ENCODE assay signal across 28 mouse cellular contexts in genomic region chr7:119670395-119670794, GRCm38 (mm10). TPM values are rescaled to one million over a fixed set of nuclear protein-coding genes. Genes with fewer than 3 reads are reported as not detected.
DNase-seq lines count a peak whose midpoint lies in the region; ATAC-seq and TF ChIP-seq lines count a peak whose summit lies in the region.
"Had no signal": no experiment of that assay in that cellular context is flagged by ENCODE, and none has a peak within 500 bp of the region (broad histone marks: within the 10 kb centered on the region; RNA-seq: fewer than 3 reads in every experiment).

No protein-coding gene starts in this region.

- ATAC-seq in kidney, embryonic 15.5 days (replicated peaks; ENCODE audit: low FRiP score), result no peak
- ATAC-seq in liver, embryonic 12.5 days, result no peak
- no peak for ATAC-seq in intestine, embryonic 15.5 days
- ATAC-seq: activated CD4-positive, CD25-positive, alpha-beta regulatory T cell, adult 4 months; forebrain, embryonic 13.5 days; forebrain, embryonic 16.5 days had no signal

- H3K79me2 ChIP-seq in liver, adult 2 months (ENCODE audit: control insufficient read depth, insufficient read depth, low read length), result no peaks in the 10 kb centered on the region

- no peaks in the 10 kb centered on the region for H3K9me3 ChIP-seq in kidney, embryonic 15.5 days (replicated peaks)
- H3K9me3 ChIP-seq in liver, embryonic 12.5 days (replicated peaks), result no peaks in the 10 kb centered on the region
- no peaks in the 10 kb centered on the region for H3K9me3 ChIP-seq in intestine, embryonic 15.5 days
- H3K9me3 ChIP-seq: forebrain, embryonic 10.5 days; forebrain, embryonic 13.5 days; hindbrain, embryonic 12.5 days had no signal

- H3K27ac ChIP-seq in kidney, embryonic 15.5 days, result no peak overlapping the region
- H3K27ac ChIP-seq in liver, adult 2 months (replicated peaks; ENCODE audit: insufficient read depth, low read depth, low read length), result peak overlapping the region; percentile 45
- no peak overlapping the region for H3K27ac ChIP-seq in liver, embryonic 12.5 days
- H3K27ac ChIP-seq in intestine, embryonic 15.5 days, result no peak overlapping the region
- H3K27ac ChIP-seq: forebrain, embryonic 10.5 days; forebrain, embryonic 13.5 days; gastrocnemius, adult 2 months; hindbrain, embryonic 12.5 days had no signal

- H3K4me1 ChIP-seq in kidney, embryonic 15.5 days, result no peaks in the 10 kb centered on the region
- peaks cover 12% of the 10 kb centered on the region; the same call in 1 of the 2 replicates for H3K4me1 ChIP-seq in liver, adult 2 months (ENCODE audit: control insufficient read depth, insufficient read depth, low read length)
- no peaks in the 10 kb centered on the region for H3K4me1 ChIP-seq in liver, embryonic 12.5 days
- no peaks in the 10 kb centered on the region for H3K4me1 ChIP-seq in intestine, embryonic 15.5 days (replicated peaks)
- H3K4me1 ChIP-seq: forebrain, embryonic 13.5 days; hindbrain, embryonic 12.5 days had no signal

- no peak overlapping the region for H3K4me3 ChIP-seq in kidney, embryonic 15.5 days (replicated peaks)
- no peak overlapping the region for H3K4me3 ChIP-seq in liver, adult 2 months (ENCODE audit: insufficient read depth, low read depth, low read length)
- no peak overlapping the region for H3K4me3 ChIP-seq in liver, embryonic 12.5 days
- no peak overlapping the region for H3K4me3 ChIP-seq in intestine, embryonic 15.5 days (replicated peaks)
- H3K4me3 ChIP-seq: forebrain, embryonic 10.5 days; forebrain, embryonic 13.5 days; gastrocnemius, adult 2 months; hindbrain, embryonic 12.5 days had no signal

- TF ChIP-seq CTCF in liver, adult 2 months (IDR thresholded peaks at IDR 0.05; ENCODE audit: low read depth, low read length), result no peak

- no peaks in the 10 kb centered on the region for H3K36me3 ChIP-seq in kidney, embryonic 15.5 days
- H3K36me3 ChIP-seq in liver, adult 2 months (ENCODE audit: control insufficient read depth, insufficient read depth, low read length), result no peaks in the 10 kb centered on the region
- no peaks in the 10 kb centered on the region for H3K36me3 ChIP-seq in liver, embryonic 12.5 days
- no peaks in the 10 kb centered on the region for H3K36me3 ChIP-seq in intestine, embryonic 15.5 days
- H3K36me3 ChIP-seq: forebrain, embryonic 10.5 days; hindbrain, embryonic 12.5 days had no signal

- DNase-seq in kidney, adult 11 months, result peak; percentile 30
- DNase-seq in liver, adult 2 months (ENCODE audit: extremely low read depth, low read depth, low spot score), result peak; percentile 56
- DNase-seq in kidney, adult 9 months, result peak; percentile 50
- DNase-seq in kidney, postnatal 25 days, result peak; percentile 15 to 40
- DNase-seq in cerebellum, adult 9-11 months, result no peak
- DNase-seq: adrenal gland, adult 8-10 months; cerebellum, adult 11-12 months; cerebellum, adult 8-10 months; gastrocnemius, adult 2 months; gastrocnemius, postnatal 14 days; heart, adult 11 months had no signal

- no peak overlapping the region for H3K4me2 ChIP-seq in kidney, embryonic 15.5 days
- no peak overlapping the region for H3K4me2 ChIP-seq in liver, embryonic 12.5 days
- H3K4me2 ChIP-seq in intestine, embryonic 15.5 days (replicated peaks), result no peak overlapping the region
- H3K4me2 ChIP-seq: forebrain, embryonic 13.5 days; heart, embryonic 11.5 days; hindbrain, embryonic 12.5 days had no signal

- 61% methylated on average over 5 of the region's 5 CpGs for WGBS in kidney, embryonic 15.5 days
- 23% methylated on average over 5 of the region's 5 CpGs for WGBS in liver, adult 2 months
- 41% methylated on average over 5 of the region's 5 CpGs for WGBS in liver, embryonic 12.5 days (ENCODE audit: insufficient replicate concordance)
- WGBS in intestine, embryonic 15.5 days, result 38% methylated on average over 5 of the region's 5 CpGs

- TF ChIP-seq POLR2A in liver, adult 2 months (IDR thresholded peaks at IDR 0.05; ENCODE audit: extremely low read depth, insufficient read depth, low read length), result no peak

- no peak overlapping the region for H3K9ac ChIP-seq in kidney, embryonic 15.5 days
- no peak overlapping the region for H3K9ac ChIP-seq in liver, adult 2 months (ENCODE audit: low read depth, low read length)
- no peak overlapping the region for H3K9ac ChIP-seq in liver, embryonic 12.5 days
- no peak overlapping the region for H3K9ac ChIP-seq in intestine, embryonic 15.5 days
- H3K9ac ChIP-seq: forebrain, embryonic 13.5 days; hindbrain, embryonic 12.5 days had no signal

- peaks cover 4% of the 10 kb centered on the region; the same call in 1 of the 2 replicates for H3K27me3 ChIP-seq in kidney, embryonic 15.5 days
- no peaks in the 10 kb centered on the region for H3K27me3 ChIP-seq in liver, adult 2 months (ENCODE audit: control insufficient read depth, insufficient read depth, low read length)
- H3K27me3 ChIP-seq in liver, embryonic 12.5 days (replicated peaks), result no peaks in the 10 kb centered on the region
- no peaks in the 10 kb centered on the region for H3K27me3 ChIP-seq in intestine, embryonic 15.5 days (replicated peaks)
- H3K27me3 ChIP-seq: forebrain, embryonic 13.5 days; hindbrain, embryonic 12.5 days had no signal

RNA-seq across cellular contexts. Expression of gene Acsm4, which starts 19.4 kb away (rescaled TPM):
- polyA plus RNA-seq in kidney, embryonic 15.5 days (2015; fragmentation: Nextera tagmentation; extraction: Ambion mirVana), result not detected in 2 replicates
- not detected in 2 replicates for total RNA-seq in liver, adult 2 months (2014; rRNA removed)
- not detected in 2 replicates for polyA plus RNA-seq in liver, adult 2 months (2012; rRNA removed)
- polyA plus RNA-seq in liver, embryonic 12.5 days (2016; fragmentation: Nextera tagmentation; extraction: Ambion mirVana), result not detected in 2 replicates
- not detected in 2 replicates for polyA plus RNA-seq in intestine, embryonic 15.5 days (2015; fragmentation: Nextera tagmentation; extraction: Ambion mirVana)
- total RNA-seq: adrenal gland, adult 8-10 months; adrenal gland, postnatal 25 days; gastrocnemius, adult 2 months; gastrocnemius, postnatal 14 days; gastrocnemius, postnatal 4 days; heart, adult 8-10 months; heart, postnatal 25 days; hematopoietic stem cell, adult 5-6 weeks had no signal
- polyA plus RNA-seq: activated CD4-positive, CD25-positive, alpha-beta regulatory T cell, adult 4 months; brain, embryonic 14.5 days; forebrain, embryonic 13.5 days; heart, embryonic 11.5 days; heart, embryonic 14.5 days; heart, postnatal 0 days; hindbrain, embryonic 12.5 days had no signal

RNA-seq across cellular contexts. Expression of gene Thumpd1, which starts 50.2 kb away (rescaled TPM):
- polyA plus RNA-seq in kidney, embryonic 15.5 days (2015; fragmentation: Nextera tagmentation; extraction: Ambion mirVana), result 77.0 and 80.1 TPM in 2 replicates
- total RNA-seq in liver, adult 2 months (2014; rRNA removed), result 11.8 and 13.6 TPM in 2 replicates
- 6.0 and 7.2 TPM in 2 replicates for polyA plus RNA-seq in liver, adult 2 months (2012; rRNA removed)
- 51.4 and 52.8 TPM in 2 replicates for polyA plus RNA-seq in liver, embryonic 12.5 days (2016; fragmentation: Nextera tagmentation; extraction: Ambion mirVana)
- 61.9 and 62.9 TPM in 2 replicates for polyA plus RNA-seq in intestine, embryonic 15.5 days (2015; fragmentation: Nextera tagmentation; extraction: Ambion mirVana)
